Mouse (Mus musculus) MEL (cell line): ENCODE measurements around the gene Phf12. TPM values are rescaled to one million over a fixed set of nuclear protein-coding genes. Genes with fewer than 3 reads are reported as not detected.
"Not testable (repeated sequence)": the region's sequence is repeated elsewhere in the genome, so short reads cannot be mapped to it uniquely, and the experiment has no call there.

Experiments used
- DNase-seq: peaks from one replicate; pipeline ENCODE4 v3.0.0; 2011; ENCODE audit warnings: low read depth, low spot score
- H3K27ac ChIP-seq: 2 replicates; pipeline ENCODE4 v1.5.1; 2012; ENCODE audit warnings: low read depth, mild to moderate bottlenecking, control low read depth, low read length, moderate library complexity; ENCODE audit not compliant: control insufficient read depth
- H3K27me3 ChIP-seq, 2 experiments: fragments of 150-350 bp in 1 of 2; sonication (generic) in 1 of 2; 2 replicates each; pipeline ENCODE4 v1.6.1; 2012; ENCODE audit warnings: low read length in 2 of 2, mild to moderate bottlenecking in 2 of 2, improper control_type of control experiment in 1 of 2, moderate library complexity in 1 of 2; ENCODE audit not compliant: insufficient read depth in 2 of 2, control insufficient read depth in 1 of 2
- H3K36me3 ChIP-seq, 2 experiments: 2 replicates each; pipeline ENCODE4 v1.6.1; 2012 to 2014; ENCODE audit warnings: low read length in 2 of 2, improper control_type of control experiment in 1 of 2, inconsistent platforms in 1 of 2, mild to moderate bottlenecking in 1 of 2; ENCODE audit not compliant: insufficient read depth in 2 of 2, control insufficient read depth in 1 of 2
- H3K4me1 ChIP-seq, 2 experiments: fragments of 150-350 bp in 1 of 2; sonication (generic) in 1 of 2; 2 replicates each; pipeline ENCODE4 v1.6.1; 2012; ENCODE audit warnings: low read length in 2 of 2, improper control_type of control experiment in 1 of 2, mild to moderate bottlenecking in 1 of 2; ENCODE audit not compliant: insufficient read depth in 2 of 2, control insufficient read depth in 1 of 2
- H3K4me3 ChIP-seq, 2 experiments: fragments of 150-350 bp in 1 of 2; sonication (generic) in 1 of 2; 2 replicates each; pipeline ENCODE4 v1.5.1; 2012; ENCODE audit warnings: low read depth in 2 of 2, low read length in 2 of 2, mild to moderate bottlenecking in 2 of 2, moderate library complexity in 2 of 2, control low read depth in 1 of 2, improper control_type of control experiment in 1 of 2; ENCODE audit not compliant: control insufficient read depth in 1 of 2, insufficient read depth in 1 of 2
- H3K79me2 ChIP-seq: 2 replicates; pipeline ENCODE4 v1.6.1; 2012; ENCODE audit warnings: mild to moderate bottlenecking, low read length, moderate library complexity; ENCODE audit not compliant: control insufficient read depth, poor library complexity, insufficient read depth
- H3K9ac ChIP-seq: 2 replicates; pipeline ENCODE4 v1.6.1; 2012; ENCODE audit warnings: low read depth, mild to moderate bottlenecking, control low read depth, low read length, moderate library complexity; ENCODE audit not compliant: control insufficient read depth, poor library complexity, severe bottlenecking
- H3K9me3 ChIP-seq: fragments of 150-350 bp; sonication (generic); replicated peaks from 2 replicates; pipeline ENCODE4 v1.6.1; 2012; ENCODE audit warnings: mild to moderate bottlenecking, low read length, improper control_type of control experiment, moderate library complexity; ENCODE audit not compliant: insufficient read depth
- CTCF ChIP-seq, 3 experiments: IDR thresholded peaks in 2 of 3; conservative IDR thresholded peaks in 1 of 3; 2 replicates each; pipeline ENCODE4 v1.5.1; 2011 to 2012; ENCODE audit warnings: low read length in 3 of 3, low read depth in 2 of 3, mild to moderate bottlenecking in 2 of 3, improper control_type of control experiment in 1 of 3, inconsistent platforms in 1 of 3, mixed read lengths in 1 of 3, moderate library complexity in 1 of 3; ENCODE audit not compliant: control insufficient read depth in 1 of 3, insufficient read depth in 1 of 3, poor library complexity in 1 of 3, severe bottlenecking in 1 of 3
- ELF1 ChIP-seq: IDR thresholded peaks from 2 replicates; pipeline ENCODE4 v1.6.1; 2014; ENCODE audit warnings: low read depth, mild to moderate bottlenecking, inconsistent platforms, low read length, improper control_type of control experiment, moderate library complexity
- EP300 ChIP-seq, 2 experiments: IDR thresholded peaks; 2 replicates each; pipeline ENCODE4 v1.6.1; 2011; ENCODE audit warnings: improper control_type of control experiment in 2 of 2, low read length in 2 of 2, low read depth in 1 of 2, mild to moderate bottlenecking in 1 of 2
- MAX ChIP-seq: IDR thresholded peaks from 2 replicates; pipeline ENCODE4 v1.6.1; 2011; ENCODE audit warnings: low read length, improper control_type of control experiment
- MYC ChIP-seq: IDR thresholded peaks from 2 replicates; pipeline ENCODE4 v1.6.1; 2011; ENCODE audit warnings: low read depth, mild to moderate bottlenecking, low read length, improper control_type of control experiment, moderate library complexity
- NRF1 ChIP-seq: IDR thresholded peaks from 2 replicates; pipeline ENCODE4 v1.6.1; 2014; ENCODE audit warnings: low read depth, mild to moderate bottlenecking, inconsistent platforms, low read length, improper control_type of control experiment, moderate library complexity; ENCODE audit not compliant: poor library complexity, insufficient read depth, severe bottlenecking
- POLR2AphosphoS2 ChIP-seq: IDR thresholded peaks from 2 replicates; pipeline ENCODE4 v1.6.1; 2011; ENCODE audit warnings: low read length, improper control_type of control experiment
- RAD21 ChIP-seq: IDR thresholded peaks from 2 replicates; pipeline ENCODE4 v1.6.1; 2011; ENCODE audit warnings: mild to moderate bottlenecking, low read depth, low read length, improper control_type of control experiment
- SMC3 ChIP-seq: IDR thresholded peaks from 2 replicates; pipeline ENCODE4 v1.6.1; 2011; ENCODE audit warnings: low read depth, low read length, improper control_type of control experiment
- ZNF384 ChIP-seq: IDR thresholded peaks from 2 replicates; pipeline ENCODE4 v1.6.1; 2012; ENCODE audit warnings: low read depth, mild to moderate bottlenecking, inconsistent platforms, low read length, improper control_type of control experiment
- polyA plus RNA-seq, 2 experiments: library from polyadenylated mRNA; stranded (reverse) in 1 of 2; unstranded in 1 of 2; fragments of >175 nt in 1 of 2; fragments of >200 nt in 1 of 2; gene quantifications; 2 replicates each; pipeline versions ENCODE4 v1.2.1 to v1.2.4; 2012; ENCODE audit warnings: low replicate concordance in 2 of 2, low read depth in 1 of 2; ENCODE audit not compliant: insufficient read length in 2 of 2, insufficient read depth in 1 of 2, missing spikeins in 1 of 2
- total RNA-seq: library from RNA; depleted of rRNA; stranded (reverse); fragments of 300-350 nt; gene quantifications from 2 replicates; pipeline ENCODE4 v1.2.3, GENCODE M21; 2012

Phf12 gene
- total and polyA plus RNA-seq, 3 experiments, result 20.7 to 56.9 (median 43.8) TPM

- Histone ChIP-seq H3K27me3 (no peaks in the 10 kb centered on the region), H3K4me3 (no peak overlapping the region), H3K4me1 (no peaks in the 10 kb centered on the region), H3K9me3 (no peaks in the 10 kb centered on the region), H3K27ac (no peak overlapping the region), H3K79me2 (no peaks in the 10 kb centered on the region), H3K36me3 (no peaks in the 10 kb centered on the region), H3K9ac (no peak overlapping the region)
- no peak for DNase-seq
- TF ChIP-seq SMC3 (peak; percentile 43), NRF1 (no peak), CTCF (IDR thresholded peaks at IDR 0.05 in 2 of 3, conservative IDR thresholded peaks at IDR 0.05 in 1 of 3; ENCODE audit: control insufficient read depth in 1 of 3, insufficient read depth in 1 of 3, low read depth in 2 of 3, low read length in 3 of 3, poor library complexity in 1 of 3, severe bottlenecking in 1 of 3) (peak in 2 of 3 experiments; percentile 5 to 65; a peak in 2 of 6 replicates), MYC (peak; percentile 65)
These were observed 58.3 kb downstream of the Phf12 start for GRCm38 (mm10) chr11:78040878-78041277.

GRCm38 (mm10) chr11:78042290-78042870, 59.8 kb downstream of the Phf12 start:
- H3K9me3 ChIP-seq, H3K4me3 ChIP-seq, H3K9ac ChIP-seq, H3K27ac ChIP-seq, H3K79me2 ChIP-seq, H3K36me3 ChIP-seq, H3K27me3 ChIP-seq, H3K4me1 ChIP-seq: not testable (repeated sequence)
- TF ChIP-seq RAD21 (peak; percentile 9), CTCF (IDR thresholded peaks at IDR 0.05 in 2 of 3, conservative IDR thresholded peaks at IDR 0.05 in 1 of 3; ENCODE audit: control insufficient read depth in 1 of 3, insufficient read depth in 1 of 3, low read depth in 2 of 3, low read length in 3 of 3, poor library complexity in 1 of 3, severe bottlenecking in 1 of 3) (peak in 2 of 3 experiments; percentile 25 to 41; a peak in 3 of 6 replicates), ZNF384 (0 out of 2 replicates have a peak, but pooled peaks have one; percentile 20)
- DNase-seq, result peak; percentile 35

- Histone ChIP-seq H3K4me3 (no peak overlapping the region), H3K79me2 (no peaks in the 10 kb centered on the region), H3K27ac (no peak overlapping the region), H3K9ac (no peak overlapping the region), H3K9me3 (no peaks in the 10 kb centered on the region), H3K36me3 (no peaks in the 10 kb centered on the region), H3K27me3 (no peaks in the 10 kb centered on the region)
- peak; percentile 35 for DNase-seq
- TF ChIP-seq ELF1 (0 out of 2 replicates have a peak, but pooled peaks have one; percentile 16), MAX (0 out of 2 replicates have a peak, but pooled peaks have one; percentile 35), EP300 (IDR thresholded peaks at IDR 0.05; ENCODE audit: low read depth in 1 of 2, low read length in 2 of 2) (0 out of 4 replicates have a peak, but pooled peaks of 1 of the 2 experiments have one; percentile 9), POLR2AphosphoS2 (no peak)
- TF ChIP-seq, all 39 proteins: peak for 3
- H3K4me1 ChIP-seq, result peaks cover 0 to 3% of the 10 kb centered on the region in 2 experiments; a peak in 1 of 4 replicates
These were observed 62.3 kb downstream of the Phf12 start for GRCm38 (mm10) chr11:78044758-78045251.
